Mouse (Mus musculus) heart, adult 9 months (tissue): ENCODE measurements around the gene Cxcr3.

Experiments
- DNase-seq, 2 experiments: peaks; one replicate each; pipeline ENCODE4 v3.0.0; 2022; ENCODE audit warnings: low spot score in 2 of 2

Cxcr3 gene

DNA sequence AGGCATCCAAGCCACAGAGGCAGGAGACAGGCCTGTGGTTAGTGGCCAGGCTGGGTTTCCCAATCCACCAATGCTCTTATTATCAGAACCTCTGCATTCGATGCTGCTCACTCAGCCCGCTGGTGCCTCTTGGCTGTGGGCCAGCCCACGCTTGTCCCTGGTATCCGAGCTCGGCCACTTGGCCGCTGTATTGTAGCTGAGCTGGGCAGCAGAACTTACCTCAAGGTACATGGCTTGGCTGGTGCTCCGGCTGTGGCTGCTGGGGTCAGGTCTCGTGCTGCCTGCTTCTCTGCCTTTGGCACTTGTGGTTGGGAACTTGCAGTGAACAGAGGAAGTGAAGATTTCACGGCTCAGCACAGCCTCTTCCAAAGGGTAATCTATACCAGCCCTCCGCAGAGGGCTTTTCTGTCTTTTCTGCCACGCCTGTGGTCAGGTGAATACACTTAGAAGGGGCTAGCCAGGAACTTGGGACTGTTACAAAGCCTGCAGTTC, at the start of gene Cxcr3:
Cxcr3 (minus strand) TSS at position 442 of the 492 bp plus-strand sequence.
- DNase-seq, result peak; percentile 7 to 24

DNA sequence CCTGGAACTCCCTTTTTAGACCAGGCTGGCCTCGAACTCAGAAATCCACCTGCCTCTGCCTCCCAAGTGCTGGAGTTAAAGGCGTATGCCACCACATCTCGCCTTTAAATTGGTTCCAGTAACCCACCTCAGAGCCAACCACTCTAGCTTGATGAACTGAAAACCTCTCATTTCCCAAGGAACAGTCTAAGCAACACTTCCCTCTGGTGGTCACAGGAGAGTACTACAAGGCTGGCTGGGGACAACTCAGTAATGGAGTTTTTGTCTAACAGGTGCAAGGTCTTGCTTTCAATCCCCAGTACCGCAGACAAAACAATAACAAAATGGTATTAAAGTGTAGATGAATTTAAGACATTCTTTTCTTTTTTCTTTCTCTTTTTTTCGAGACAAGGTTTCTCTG, 38.0 kb upstream of the Cxcr3 start:
- DNase-seq, result peak in 1 of 2 experiments; percentile 32

- peak in 1 of 2 experiments; percentile 11 for DNase-seq
Observed at GRCm38 (mm10) chrX:101770307-101770706, 36.2 kb upstream of the Cxcr3 start.

DNA sequence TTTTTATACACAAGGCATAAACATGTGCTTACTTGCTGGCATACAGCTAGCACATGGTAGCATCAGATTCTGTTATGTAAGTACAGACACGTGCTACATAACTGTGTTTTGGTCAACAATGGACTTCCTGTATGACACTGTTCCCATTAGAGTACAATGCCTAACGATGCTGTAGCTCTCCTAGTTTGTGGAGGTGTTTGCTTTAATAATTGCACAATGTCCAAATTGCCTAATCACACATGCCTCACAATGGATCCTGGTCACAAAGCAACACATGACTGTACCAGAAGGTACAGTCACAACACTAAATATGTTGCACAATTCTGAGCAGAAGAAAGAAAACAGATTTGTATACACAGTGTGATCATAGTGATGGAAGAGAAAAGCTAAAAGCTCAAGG, 35.4 kb upstream of the Cxcr3 start:
- no peak for DNase-seq

GRCm38 (mm10) chrX:101767280-101767679, 33.2 kb upstream of the Cxcr3 start:
- no peak for DNase-seq

DNA sequence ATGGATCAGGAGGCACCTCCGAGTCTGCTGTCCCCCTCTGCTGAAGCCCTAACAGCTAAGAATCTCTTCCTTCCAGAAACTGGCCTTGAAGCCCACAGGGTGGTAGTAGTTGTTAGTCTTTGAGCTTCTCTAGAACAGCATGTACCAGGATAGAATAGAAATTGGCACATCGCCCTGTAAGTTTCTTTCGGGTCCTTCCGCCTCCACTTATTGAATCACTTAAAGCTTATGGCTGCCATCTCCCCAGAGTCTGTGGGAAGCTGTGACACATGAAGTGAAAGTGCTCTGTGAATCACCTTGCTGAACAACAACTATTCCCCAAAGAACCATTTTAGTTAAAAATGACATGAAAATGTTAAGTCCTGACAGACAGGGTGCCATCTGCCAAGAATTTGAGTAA, 31.0 kb upstream of the Cxcr3 start:
- no peak for DNase-seq

- DNase-seq, result no peak
Observed at GRCm38 (mm10) chrX:101764621-101765020, 30.6 kb upstream of the Cxcr3 start.

DNA sequence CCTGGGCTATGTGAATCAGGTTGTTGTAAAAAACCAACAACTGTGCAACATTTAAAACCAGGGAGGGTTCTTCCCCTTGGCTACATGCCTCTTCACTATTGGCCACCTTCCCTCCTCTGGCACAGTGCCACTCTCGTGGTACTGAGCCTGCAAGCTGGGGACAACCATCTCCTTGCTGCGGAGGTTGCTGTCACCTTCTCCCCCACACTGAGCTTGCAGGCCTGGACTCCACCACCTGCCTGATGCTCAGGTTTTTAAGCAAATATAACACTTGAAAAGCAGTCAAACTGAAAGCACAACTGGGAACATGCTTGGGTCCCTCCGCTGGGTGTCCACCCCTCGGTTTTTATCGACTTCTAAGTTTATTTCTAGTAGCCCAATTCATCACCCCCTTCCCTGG, 20.4 kb upstream of the Cxcr3 start:
- no peak for DNase-seq

DNA sequence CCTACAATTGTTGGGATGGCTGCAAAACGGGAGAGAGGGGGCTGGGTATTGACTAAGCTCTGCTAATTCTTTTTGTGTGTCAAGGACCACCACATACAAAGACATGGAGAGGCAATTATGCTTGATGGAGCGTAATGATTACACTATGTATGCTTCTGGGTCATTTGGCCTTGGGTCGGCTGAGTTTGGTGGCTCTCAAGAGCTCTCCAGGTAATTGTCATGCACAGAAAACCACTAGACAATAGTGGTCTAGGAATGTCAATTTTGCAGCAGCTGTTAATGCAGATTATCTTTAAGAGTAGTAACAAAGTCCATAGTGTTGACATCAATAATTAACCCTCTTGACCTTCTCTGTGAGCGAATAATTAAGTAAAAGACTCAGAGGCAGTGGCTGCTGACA, 16.1 kb upstream of the Cxcr3 start:
- DNase-seq, result no peak

GRCm38 (mm10) chrX:101741064-101741433, 7.0 kb upstream of the Cxcr3 start:
- no peak for DNase-seq

DNA sequence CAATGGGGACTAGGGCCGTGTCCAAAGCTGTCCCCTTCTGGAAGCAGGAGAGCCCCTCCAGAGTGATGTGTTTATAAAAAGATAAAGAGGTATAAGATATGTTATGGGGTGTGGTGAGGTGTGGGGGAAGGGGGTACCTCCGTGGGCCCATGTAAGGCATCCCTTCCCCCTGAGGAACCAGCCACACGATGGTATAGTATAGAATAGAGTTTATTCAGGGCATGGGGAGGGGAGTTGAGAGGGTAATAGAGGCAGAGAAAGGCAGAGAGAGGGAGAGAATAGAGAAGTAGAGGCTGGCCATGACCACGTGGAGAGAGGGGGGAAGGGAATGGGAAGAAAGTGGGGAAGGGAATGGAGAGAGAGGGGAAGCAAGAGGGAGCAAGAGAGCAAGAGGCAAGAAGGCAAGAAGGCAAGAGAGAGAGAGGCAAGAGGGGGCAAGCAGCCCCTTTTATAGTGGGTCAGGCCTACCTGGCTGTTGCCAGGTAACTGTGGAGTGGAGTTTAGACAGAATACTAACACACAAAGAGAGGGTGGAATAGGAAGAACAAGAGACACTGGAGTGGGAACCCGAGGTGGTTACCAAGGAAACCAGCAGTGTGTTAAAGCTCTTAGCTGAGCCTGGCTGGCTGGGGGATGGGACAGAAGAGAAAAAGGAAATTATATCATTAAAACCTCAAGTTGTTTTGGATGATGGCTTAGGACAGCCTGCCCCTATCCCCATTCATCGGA, 6.4 kb upstream of the Cxcr3 start:
- DNase-seq, result no peak

- DNase-seq, result no peak
Observed at GRCm38 (mm10) chrX:101737201-101737600, 3.1 kb upstream of the Cxcr3 start.

- DNase-seq, result no peak
Observed at GRCm38 (mm10) chrX:101734981-101735380, 912 bp upstream of the Cxcr3 start.

DNA sequence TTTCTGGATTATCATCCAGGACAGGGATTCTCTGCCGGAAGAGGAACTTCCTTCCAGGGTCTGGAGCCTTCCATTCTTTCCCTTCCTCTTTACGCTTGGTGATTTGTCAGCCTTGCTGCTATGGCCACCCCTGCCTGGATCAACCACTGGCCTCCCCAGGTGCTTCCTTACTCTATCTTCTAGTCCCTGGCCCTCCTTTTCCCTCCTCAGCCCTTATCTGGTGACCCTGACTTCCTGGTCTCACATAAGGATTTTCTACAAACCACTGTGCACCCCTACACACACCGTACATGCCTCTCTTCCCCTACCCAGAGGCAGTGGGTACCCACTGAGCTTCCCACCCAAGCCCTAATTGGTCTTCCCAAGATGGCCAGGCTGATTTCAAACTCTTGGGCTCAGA, 781 bp downstream of the Cxcr3 start:
- no peak for DNase-seq

DNA sequence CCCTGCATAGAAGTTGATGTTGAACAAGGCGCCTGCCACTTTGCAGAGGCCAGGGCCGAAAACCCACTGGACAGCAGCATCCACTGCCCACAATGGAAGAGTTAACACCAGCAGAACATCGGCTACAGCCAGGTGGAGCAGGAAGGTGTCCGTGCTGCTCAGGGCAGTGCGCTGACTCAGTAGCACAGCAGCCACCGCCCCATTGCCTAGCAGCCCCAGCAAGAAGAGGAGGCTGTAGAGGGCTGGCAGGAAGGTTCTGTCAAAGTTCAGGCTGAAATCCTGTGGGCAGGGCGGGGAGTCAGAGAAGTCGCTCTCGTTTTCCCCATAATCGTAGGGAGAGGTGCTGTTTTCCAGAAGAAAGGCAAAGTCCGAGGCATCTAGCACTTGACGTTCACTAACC, 1.4 kb downstream of the Cxcr3 start:
- DNase-seq, result no peak

GRCm38 (mm10) chrX:101730010-101730409, 4.1 kb downstream of the Cxcr3 start:
- no peak for DNase-seq

DNA sequence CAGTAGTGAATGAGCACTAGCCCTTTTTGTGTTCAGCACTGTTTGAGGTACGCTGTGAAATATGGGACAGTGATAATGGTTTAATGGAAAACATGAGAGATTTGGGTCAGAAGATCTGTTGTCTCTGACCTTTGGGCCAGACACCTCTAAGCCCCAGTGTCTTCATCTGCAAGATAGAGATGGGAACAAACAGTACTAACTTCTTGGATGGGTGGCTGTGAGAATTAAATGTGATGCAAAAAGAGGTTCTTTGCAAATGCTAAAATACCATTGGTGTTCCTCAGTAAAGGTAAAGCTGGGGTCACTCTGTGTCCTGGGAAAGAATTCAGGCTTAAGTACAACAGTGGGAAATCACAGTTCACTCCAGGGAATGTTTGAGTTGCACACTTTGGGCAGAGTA, 13.7 kb downstream of the Cxcr3 start:
- DNase-seq, result no peak

DNA sequence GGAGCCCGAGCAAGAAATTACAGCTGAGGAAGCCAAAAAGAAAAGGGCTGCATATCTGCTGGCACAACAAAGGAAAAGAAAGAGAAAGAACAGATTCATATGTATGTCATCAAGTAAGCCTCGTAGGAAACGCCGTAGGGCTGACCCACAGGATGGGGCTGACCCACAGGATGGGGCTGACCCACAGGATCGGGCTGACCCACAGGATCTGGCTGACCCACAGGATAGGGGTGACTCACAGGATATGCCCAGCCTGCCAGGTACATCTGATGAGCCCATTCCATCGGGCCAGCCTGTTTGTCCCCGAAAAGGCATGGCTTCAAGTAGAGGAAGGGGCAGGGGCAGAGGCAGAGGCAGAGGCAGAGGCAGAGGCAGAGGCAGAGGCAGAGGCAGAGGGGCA, 29.0 kb downstream of the Cxcr3 start:
- DNase-seq, result no peak

GRCm38 (mm10) chrX:101698232-101698631, 35.8 kb downstream of the Cxcr3 start:
- DNase-seq, result no peak

DNA sequence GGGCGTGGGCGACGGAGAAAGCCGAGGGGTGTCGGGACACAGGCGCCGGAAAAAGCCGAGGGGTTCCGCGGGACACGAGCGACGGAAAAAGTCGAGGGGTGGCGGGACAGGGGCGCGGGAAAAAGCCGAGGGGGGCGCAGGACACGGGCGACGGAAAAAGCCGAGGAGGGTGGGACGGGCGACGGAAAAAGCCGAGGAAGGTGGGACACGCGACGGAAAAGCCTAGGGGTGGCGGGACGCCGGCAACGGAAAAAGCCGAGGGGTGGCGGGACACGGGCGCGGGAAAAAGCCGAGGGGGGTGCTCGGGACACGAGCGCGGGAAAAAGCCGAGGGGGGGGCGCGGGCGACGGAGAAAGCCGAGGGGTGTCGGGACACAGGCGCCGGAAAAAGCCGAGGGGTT, 36.5 kb downstream of the Cxcr3 start:
- no peak for DNase-seq

DNA sequence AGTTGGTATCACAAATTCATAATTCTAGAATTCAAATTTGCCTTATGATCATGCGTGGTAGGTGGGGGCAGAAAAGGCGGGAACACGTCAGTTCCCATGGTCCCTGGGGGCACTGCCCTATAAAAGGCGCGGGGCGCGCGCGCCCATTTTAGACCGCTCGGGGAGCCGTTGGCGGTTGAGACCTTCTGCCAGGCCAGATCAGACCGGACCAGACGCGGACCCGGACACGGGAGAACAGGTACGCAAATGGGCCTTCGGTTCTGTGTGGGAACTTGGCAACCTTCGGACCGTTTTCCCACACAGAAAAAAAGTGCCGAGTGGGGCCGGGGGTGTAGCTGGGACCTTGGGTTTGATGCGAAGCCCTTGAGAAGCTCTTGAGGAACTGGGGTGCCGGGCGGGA, 38.4 kb downstream of the Cxcr3 start:
- DNase-seq, result no peak
